Mouse (Mus musculus): ENCODE measurements around the gene Lime1. TPM values are rescaled to one million over a fixed set of nuclear protein-coding genes. Genes with fewer than 3 reads are reported as not detected.

The Lime1 gene
- total RNA-seq, 2 experiments from 2014 or later = 19.8 to 50.4 TPM

- no peak for ATAC-seq (replicated peaks; ENCODE audit: low FRiP score, low TSS enrichment, poor library complexity, severe bottlenecking)
Observed at GRCm38 (mm10) chr2:181386663-181387210, 6.9 kb downstream of the Lime1 start.

- no peak for ATAC-seq (replicated peaks; ENCODE audit: low FRiP score, low TSS enrichment, poor library complexity, severe bottlenecking)
Observed at GRCm38 (mm10) chr2:181390136-181390870, 10.4 kb downstream of the Lime1 start.

- ATAC-seq (replicated peaks; ENCODE audit: low FRiP score, low TSS enrichment, poor library complexity, severe bottlenecking) = no peak
Observed at GRCm38 (mm10) chr2:181391022-181391421, 11.1 kb downstream of the Lime1 start.

GRCm38 (mm10) chr2:181391541-181391940, 11.7 kb downstream of the Lime1 start:
- no peak for ATAC-seq (replicated peaks; ENCODE audit: low FRiP score, low TSS enrichment, poor library complexity, severe bottlenecking)

- ATAC-seq (replicated peaks; ENCODE audit: low FRiP score, low TSS enrichment, poor library complexity, severe bottlenecking) = peak; percentile 68
Observed at GRCm38 (mm10) chr2:181392600-181393213, 12.8 kb downstream of the Lime1 start.

- no peak for ATAC-seq (replicated peaks; ENCODE audit: low FRiP score, low TSS enrichment, poor library complexity, severe bottlenecking)
Observed at GRCm38 (mm10) chr2:181394086-181394485, 14.2 kb downstream of the Lime1 start.

GRCm38 (mm10) chr2:181397207-181397761, 17.4 kb downstream of the Lime1 start:
- ATAC-seq (replicated peaks; ENCODE audit: low FRiP score, low TSS enrichment, poor library complexity, severe bottlenecking) = no peak

- ATAC-seq (replicated peaks; ENCODE audit: low FRiP score, low TSS enrichment, poor library complexity, severe bottlenecking) = peak; percentile 44
Observed at GRCm38 (mm10) chr2:181401497-181401896, 21.6 kb downstream of the Lime1 start.

GRCm38 (mm10) chr2:181403722-181404121, 23.8 kb downstream of the Lime1 start:
- ATAC-seq (replicated peaks; ENCODE audit: low FRiP score, low TSS enrichment, poor library complexity, severe bottlenecking) = peak; percentile 79

GRCm38 (mm10) chr2:181409643-181410042, 29.8 kb downstream of the Lime1 start:
- no peak for ATAC-seq (replicated peaks; ENCODE audit: low FRiP score, low TSS enrichment, poor library complexity, severe bottlenecking)

- peak; percentile 78 for ATAC-seq (replicated peaks; ENCODE audit: low FRiP score, low TSS enrichment, poor library complexity, severe bottlenecking)
Observed at GRCm38 (mm10) chr2:181410760-181411473, 31.0 kb downstream of the Lime1 start.

- no peak for ATAC-seq (replicated peaks; ENCODE audit: low FRiP score, low TSS enrichment, poor library complexity, severe bottlenecking)
Observed at GRCm38 (mm10) chr2:181413141-181413540, 33.3 kb downstream of the Lime1 start.

GRCm38 (mm10) chr2:181415945-181416344, 36.1 kb downstream of the Lime1 start:
- no peak for ATAC-seq (replicated peaks; ENCODE audit: low FRiP score, low TSS enrichment, poor library complexity, severe bottlenecking)

GRCm38 (mm10) chr2:181419359-181419758, 39.5 kb downstream of the Lime1 start:
- ATAC-seq (replicated peaks; ENCODE audit: low FRiP score, low TSS enrichment, poor library complexity, severe bottlenecking) = peak; percentile 78

- ATAC-seq (replicated peaks; ENCODE audit: low FRiP score, low TSS enrichment, poor library complexity, severe bottlenecking) = peak; percentile 35
Observed at GRCm38 (mm10) chr2:181420426-181420825, 40.5 kb downstream of the Lime1 start.

GRCm38 (mm10) chr2:181420903-181421638, 41.2 kb downstream of the Lime1 start:
- peak; percentile 42 for ATAC-seq (replicated peaks; ENCODE audit: low FRiP score, low TSS enrichment, poor library complexity, severe bottlenecking)

GRCm38 (mm10) chr2:181423834-181424233, 44.0 kb downstream of the Lime1 start:
- no peak for ATAC-seq (replicated peaks; ENCODE audit: low FRiP score, low TSS enrichment, poor library complexity, severe bottlenecking)
